Mouse (Mus musculus) E14TG2a.4 (cell line): ENCODE data around the gene Fnbp1l.

Experiments
- H3K27me3 ChIP-seq: 2 replicates; pipeline ENCODE4 v1.6.1; 2014; ENCODE audit warnings: low read length, control low read depth; ENCODE audit not compliant: insufficient read depth
- H3K36me3 ChIP-seq: 2 replicates; pipeline ENCODE4 v1.6.1; 2014; ENCODE audit warnings: low read length, control low read depth; ENCODE audit not compliant: insufficient read depth
- H3K4me1 ChIP-seq: replicated peaks from 2 replicates; pipeline ENCODE4 v1.6.1; 2014; ENCODE audit warnings: low read depth, low read length, control low read depth
- H3K4me3 ChIP-seq: replicated peaks from 2 replicates; pipeline ENCODE4 v1.5.1; 2014; ENCODE audit warnings: mild to moderate bottlenecking, low read length
- H3K9me3 ChIP-seq: 2 replicates; pipeline ENCODE4 v1.6.1; 2014; ENCODE audit warnings: low read length, control low read depth
- CTCF ChIP-seq: conservative IDR thresholded peaks from 2 replicates; pipeline ENCODE4 v1.5.1; 2014; ENCODE audit warnings: low read length
- NANOG ChIP-seq: IDR thresholded peaks from 2 replicates; pipeline ENCODE4 v1.6.1; 2014; ENCODE audit warnings: borderline replicate concordance, low read length, mixed read lengths
- POU5F1 ChIP-seq: IDR thresholded peaks from 2 replicates; pipeline ENCODE4 v1.6.1; 2014; ENCODE audit warnings: low read length, borderline replicate concordance

Gene Fnbp1l

DNA sequence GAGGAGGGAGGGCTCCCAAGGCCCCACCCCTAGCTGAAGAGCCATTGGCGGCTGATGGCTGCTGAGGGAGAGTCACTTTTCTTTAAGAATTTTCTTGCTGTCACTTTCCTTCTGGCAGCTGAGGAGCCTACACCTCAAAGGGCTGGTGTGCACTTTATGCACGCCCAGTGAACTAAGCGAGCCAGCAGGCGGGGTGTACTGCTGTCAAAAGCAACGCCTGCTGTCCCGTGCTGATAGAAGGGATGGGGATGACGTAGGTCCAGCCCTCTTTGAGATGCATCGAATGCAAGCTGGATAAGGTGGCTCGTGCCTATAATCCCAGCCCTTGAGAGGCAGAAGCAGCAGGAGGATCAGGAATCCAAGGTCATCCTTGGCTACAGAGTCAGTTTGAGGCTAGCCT is 118.6 kb downstream of the Fnbp1l start:
- H3K4me1 ChIP-seq = peaks cover 68% of the 10 kb centered on the region
- no peak for TF ChIP-seq CTCF
- no peak for TF ChIP-seq POU5F1
- no peak for TF ChIP-seq NANOG
- 0 out of 2 replicates have a peak, but pooled peaks cover 6% of the 10 kb centered on the region for H3K36me3 ChIP-seq
- no peaks in the 10 kb centered on the region for H3K27me3 ChIP-seq
- no peaks in the 10 kb centered on the region for H3K9me3 ChIP-seq
- no peak overlapping the region for H3K4me3 ChIP-seq

GRCm38 (mm10) chr3:122499647-122500046 is 119.9 kb downstream of the Fnbp1l start:
- no peaks in the 10 kb centered on the region for H3K36me3 ChIP-seq
- H3K9me3 ChIP-seq = no peaks in the 10 kb centered on the region
- no peak for TF ChIP-seq CTCF
- no peak for TF ChIP-seq POU5F1
- no peak for TF ChIP-seq NANOG
- H3K4me3 ChIP-seq = no peak overlapping the region
- H3K27me3 ChIP-seq = no peaks in the 10 kb centered on the region
- peaks cover 59% of the 10 kb centered on the region for H3K4me1 ChIP-seq

- Histone ChIP-seq H3K4me1 (peaks cover 57% of the 10 kb centered on the region), H3K4me3 (0 out of 2 replicates have a peak overlapping the region, but pooled peaks have one; percentile 1), H3K27me3 (no peaks in the 10 kb centered on the region), H3K9me3 (no peaks in the 10 kb centered on the region), H3K36me3 (no peaks in the 10 kb centered on the region)
- TF ChIP-seq NANOG (no peak), POU5F1 (no peak), CTCF (no peak)
These were observed 121.0 kb downstream of the Fnbp1l start for GRCm38 (mm10) chr3:122498528-122498927.

DNA sequence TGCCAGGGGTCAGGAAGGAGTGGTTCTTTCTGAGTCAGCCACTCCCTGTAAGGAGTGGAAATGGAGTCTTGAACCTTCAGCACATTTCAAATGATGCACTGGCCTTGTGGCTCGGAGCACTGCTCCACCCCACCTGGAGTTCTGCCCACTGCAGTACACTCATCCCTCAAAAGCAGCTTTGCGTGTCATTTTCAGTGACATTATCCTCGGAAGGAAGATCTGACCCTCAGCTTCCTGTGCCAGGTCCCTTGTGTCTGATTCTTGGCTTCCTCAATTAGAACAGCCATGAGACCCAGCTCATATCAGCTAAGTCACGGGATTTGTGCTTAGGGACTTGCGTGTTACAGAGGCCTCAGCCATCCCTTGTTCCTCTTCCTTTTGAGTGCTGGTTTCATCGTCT is 121.6 kb downstream of the Fnbp1l start:
- Histone ChIP-seq H3K4me1 (peaks cover 55% of the 10 kb centered on the region), H3K4me3 (no peak overlapping the region), H3K27me3 (no peaks in the 10 kb centered on the region), H3K36me3 (no peaks in the 10 kb centered on the region), H3K9me3 (no peaks in the 10 kb centered on the region)
- TF ChIP-seq CTCF = no peak
- TF ChIP-seq POU5F1 = no peak
- no peak for TF ChIP-seq NANOG

- no peaks in the 10 kb centered on the region for H3K27me3 ChIP-seq
- no peak overlapping the region for H3K4me3 ChIP-seq
- TF ChIP-seq POU5F1 (no peak), NANOG (no peak)
- H3K36me3 ChIP-seq = no peaks in the 10 kb centered on the region; the same call in 1 of the 2 replicates
- no peaks in the 10 kb centered on the region for H3K9me3 ChIP-seq
- H3K4me1 ChIP-seq = peaks cover 48% of the 10 kb centered on the region
These were observed 124.8 kb downstream of the Fnbp1l start for GRCm38 (mm10) chr3:122494764-122495163.

- TF ChIP-seq NANOG = no peak
- no peak for TF ChIP-seq CTCF
- no peak for TF ChIP-seq POU5F1
- Histone ChIP-seq H3K4me3 (no peak overlapping the region), H3K36me3 (no peaks in the 10 kb centered on the region; the same call in 1 of the 2 replicates), H3K4me1 (peaks cover 49% of the 10 kb centered on the region), H3K27me3 (no peaks in the 10 kb centered on the region), H3K9me3 (no peaks in the 10 kb centered on the region)
These were observed 126.5 kb downstream of the Fnbp1l start for GRCm38 (mm10) chr3:122492872-122493615.

DNA sequence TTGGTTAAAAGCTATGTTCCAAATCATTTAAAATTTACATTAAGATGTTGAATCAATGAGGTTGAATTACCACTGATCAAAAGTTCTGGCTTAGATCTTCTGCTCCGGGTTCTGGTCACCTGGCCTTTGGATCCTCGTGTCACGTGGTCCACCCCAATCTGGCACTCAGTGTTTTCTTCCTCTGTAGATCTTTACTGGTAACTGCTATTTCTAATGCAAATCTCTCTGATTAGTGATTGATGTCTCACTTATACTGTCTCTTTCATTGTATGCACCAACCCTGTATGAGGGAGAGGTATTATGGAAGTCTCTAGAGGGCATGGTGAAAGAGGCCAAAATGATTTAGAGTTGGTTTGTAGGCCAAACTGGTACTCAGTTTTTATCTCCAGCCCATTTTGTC is 127.5 kb downstream of the Fnbp1l start:
- H3K36me3 ChIP-seq = no peaks in the 10 kb centered on the region; the same call in 1 of the 2 replicates
- no peaks in the 10 kb centered on the region for H3K9me3 ChIP-seq
- H3K4me1 ChIP-seq = peaks cover 48% of the 10 kb centered on the region
- no peaks in the 10 kb centered on the region for H3K27me3 ChIP-seq
- TF ChIP-seq NANOG (peak; percentile 82; the same call in 1 of the 2 replicates), POU5F1 (no peak)
- no peak overlapping the region for H3K4me3 ChIP-seq

- Histone ChIP-seq H3K9me3 (no peaks in the 10 kb centered on the region), H3K4me3 (no peak overlapping the region), H3K36me3 (no peaks in the 10 kb centered on the region; the same call in 1 of the 2 replicates), H3K27me3 (no peaks in the 10 kb centered on the region), H3K4me1 (peaks cover 57% of the 10 kb centered on the region)
- no peak for TF ChIP-seq NANOG
- no peak for TF ChIP-seq CTCF
- no peak for TF ChIP-seq POU5F1
These were observed 128.9 kb downstream of the Fnbp1l start for GRCm38 (mm10) chr3:122490574-122490973.
